Mouse (Mus musculus): ENCODE measurements at regions not wholly inside any gene's neighbourhood (a gene's known extent, or its start where the extent isn't known, plus 50 kb on each side); places are given as distances from the start of the nearest gene placed in this dataset.

DNA sequence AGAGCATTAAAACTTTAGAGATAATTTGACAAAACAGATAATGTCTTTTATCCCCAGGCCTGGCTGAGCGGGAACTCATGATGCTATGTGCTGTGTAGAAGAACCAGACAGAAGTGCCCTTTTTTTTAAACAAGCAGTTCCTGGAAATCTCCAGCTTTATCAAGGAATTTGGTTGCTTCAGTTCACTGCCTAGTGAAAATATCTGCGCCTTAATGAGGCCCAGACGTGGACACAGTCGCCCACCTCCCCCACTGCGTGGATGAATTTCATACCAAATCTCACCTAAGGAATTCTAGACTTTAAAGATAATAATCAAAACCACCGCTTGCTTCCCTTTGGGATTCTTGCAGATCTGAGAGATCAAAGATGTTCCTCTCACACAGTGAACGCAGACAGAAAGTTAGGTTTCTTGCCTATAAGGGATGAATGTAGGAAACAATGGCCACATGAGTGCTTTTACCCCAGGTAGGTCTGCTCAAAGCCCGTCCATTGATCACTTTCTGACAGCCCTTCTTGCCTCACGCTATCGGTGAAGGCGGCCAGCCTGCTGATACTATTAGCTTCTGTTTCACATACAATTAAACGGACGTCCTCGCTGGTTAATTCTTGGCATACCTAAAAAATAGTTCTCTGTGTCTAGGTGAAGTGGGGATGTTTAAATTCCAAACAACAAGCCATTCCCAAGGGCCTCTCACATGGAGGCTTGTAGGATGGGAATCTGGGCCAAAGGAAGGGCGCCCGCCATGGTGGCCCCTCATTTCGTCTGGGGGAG lies 159.6 kb downstream of the 1500009L16Rik start:
- Histone ChIP-seq H3K9me3 (ENCODE audit: control insufficient read depth, low read length) (no peaks in the 10 kb centered on the region), H3K27ac (ENCODE audit: low read depth, low read length) (no peak overlapping the region), H3K36me3 (ENCODE audit: control insufficient read depth, insufficient read depth, low read length) (no peaks in the 10 kb centered on the region), H3K9ac (ENCODE audit: low read depth, low read length) (no peak overlapping the region), H3K4me2 (replicated peaks; ENCODE audit: low read depth, low read length) (no peak overlapping the region), H3K4me1 (replicated peaks; ENCODE audit: control insufficient read depth, insufficient read depth, low read length) (no peaks in the 10 kb centered on the region), H3K4me3 (ENCODE audit: low read depth, low read length) (no peak overlapping the region), H3K27me3 (ENCODE audit: control insufficient read depth, insufficient read depth, low read length) (no peaks in the 10 kb centered on the region)
- DNase-seq (ENCODE audit: low spot score) (no peak), ATAC-seq (ENCODE audit: low FRiP score) (no peak)
- 66% methylated on average over 17 of the region's 17 CpGs for WGBS

DNA sequence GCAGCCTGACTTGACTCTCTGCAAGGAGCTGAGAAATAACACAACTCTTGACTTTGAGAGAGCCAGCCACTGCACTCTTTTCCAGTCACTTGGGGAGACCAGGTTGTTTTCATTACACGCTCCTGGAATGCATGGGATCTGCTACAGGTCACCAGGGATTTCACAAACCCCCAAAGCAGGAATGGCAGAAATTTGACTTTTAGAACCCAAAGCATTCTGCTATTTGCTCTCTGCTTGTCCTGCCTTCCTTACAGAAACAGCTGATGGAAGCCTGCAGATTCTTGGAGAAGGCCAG lies 160.2 kb downstream of the 1500009L16Rik start:
- ATAC-seq (ENCODE audit: low FRiP score) (no peak), DNase-seq (ENCODE audit: low spot score) (no peak)
- no peaks in the 10 kb centered on the region for H3K4me1 ChIP-seq (replicated peaks; ENCODE audit: control insufficient read depth, insufficient read depth, low read length)
- no peak overlapping the region for H3K4me2 ChIP-seq (replicated peaks; ENCODE audit: low read depth, low read length)
- no peak overlapping the region for H3K27ac ChIP-seq (ENCODE audit: low read depth, low read length)
- no peak overlapping the region for H3K4me3 ChIP-seq (ENCODE audit: low read depth, low read length)
- H3K9ac ChIP-seq (ENCODE audit: low read depth, low read length) = no peak overlapping the region
- no peaks in the 10 kb centered on the region for H3K36me3 ChIP-seq (ENCODE audit: control insufficient read depth, insufficient read depth, low read length)
- WGBS = 75% methylated on average over 1 of the region's 1 CpGs
- H3K9me3 ChIP-seq (ENCODE audit: control insufficient read depth, low read length) = no peaks in the 10 kb centered on the region
- H3K27me3 ChIP-seq (ENCODE audit: control insufficient read depth, insufficient read depth, low read length) = no peaks in the 10 kb centered on the region

DNA sequence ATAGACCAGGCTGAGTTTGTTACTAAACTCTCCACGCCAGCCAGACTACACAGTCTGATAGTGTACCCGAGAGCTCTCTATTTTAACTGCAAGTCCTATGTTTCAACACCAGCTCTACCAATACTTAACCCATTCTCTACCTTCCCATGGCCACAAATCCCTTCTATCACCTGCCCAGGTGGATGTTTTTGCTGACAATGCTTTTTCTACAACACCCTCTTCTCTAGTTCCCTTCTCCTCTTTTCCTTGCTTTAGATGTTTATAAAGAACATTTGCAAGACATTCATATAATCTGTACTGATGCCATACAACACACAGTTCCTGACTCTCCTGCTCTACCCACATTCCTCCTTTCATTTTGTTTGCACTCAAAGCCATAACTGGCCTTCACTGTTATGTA lies 161.9 kb downstream of the 1500009L16Rik start:
- Histone ChIP-seq H3K4me1 (replicated peaks; ENCODE audit: control insufficient read depth, insufficient read depth, low read length) (no peaks in the 10 kb centered on the region), H3K9ac (ENCODE audit: low read depth, low read length) (no peak overlapping the region), H3K4me3 (ENCODE audit: low read depth, low read length) (no peak overlapping the region), H3K9me3 (ENCODE audit: control insufficient read depth, low read length) (no peaks in the 10 kb centered on the region), H3K4me2 (replicated peaks; ENCODE audit: low read depth, low read length) (no peak overlapping the region), H3K27ac (ENCODE audit: low read depth, low read length) (no peak overlapping the region), H3K36me3 (ENCODE audit: control insufficient read depth, insufficient read depth, low read length) (no peaks in the 10 kb centered on the region), H3K27me3 (ENCODE audit: control insufficient read depth, insufficient read depth, low read length) (no peaks in the 10 kb centered on the region)
- DNase-seq (ENCODE audit: low spot score) = no peak
- ATAC-seq (ENCODE audit: low FRiP score) = no peak
- 89% methylated on average over 2 of the region's 2 CpGs for WGBS

DNA sequence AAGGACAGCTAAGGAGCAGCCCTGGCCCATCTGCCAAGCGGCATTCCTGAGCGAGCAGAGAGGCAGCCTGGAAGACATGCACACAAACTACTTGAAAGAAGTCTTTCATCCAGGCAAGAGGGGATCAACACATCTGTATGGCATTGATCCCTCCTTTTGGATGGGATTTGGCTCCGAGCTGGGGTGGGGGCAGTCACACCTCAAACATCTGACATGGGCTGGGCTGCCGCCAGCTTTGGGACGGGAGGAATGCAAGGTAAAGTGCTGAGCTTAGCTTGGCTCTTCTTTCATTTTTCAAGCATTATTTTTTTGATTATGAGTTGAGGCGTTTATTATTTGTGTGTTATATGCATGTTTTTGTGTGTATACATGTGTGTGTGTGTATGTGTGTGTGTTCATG lies 165.9 kb downstream of the 1500009L16Rik start:
- Histone ChIP-seq H3K4me3 (ENCODE audit: low read depth, low read length) (no peak overlapping the region), H3K27ac (ENCODE audit: low read depth, low read length) (no peak overlapping the region), H3K27me3 (ENCODE audit: control insufficient read depth, insufficient read depth, low read length) (no peaks in the 10 kb centered on the region), H3K36me3 (ENCODE audit: control insufficient read depth, insufficient read depth, low read length) (no peaks in the 10 kb centered on the region), H3K4me2 (replicated peaks; ENCODE audit: low read depth, low read length) (no peak overlapping the region), H3K4me1 (replicated peaks; ENCODE audit: control insufficient read depth, insufficient read depth, low read length) (no peaks in the 10 kb centered on the region), H3K9ac (ENCODE audit: low read depth, low read length) (no peak overlapping the region), H3K9me3 (ENCODE audit: control insufficient read depth, low read length) (no peaks in the 10 kb centered on the region)
- WGBS = 81% methylated on average over 6 of the region's 6 CpGs
- ATAC-seq (ENCODE audit: low FRiP score) = no peak
- no peak for DNase-seq (ENCODE audit: low spot score)

DNA sequence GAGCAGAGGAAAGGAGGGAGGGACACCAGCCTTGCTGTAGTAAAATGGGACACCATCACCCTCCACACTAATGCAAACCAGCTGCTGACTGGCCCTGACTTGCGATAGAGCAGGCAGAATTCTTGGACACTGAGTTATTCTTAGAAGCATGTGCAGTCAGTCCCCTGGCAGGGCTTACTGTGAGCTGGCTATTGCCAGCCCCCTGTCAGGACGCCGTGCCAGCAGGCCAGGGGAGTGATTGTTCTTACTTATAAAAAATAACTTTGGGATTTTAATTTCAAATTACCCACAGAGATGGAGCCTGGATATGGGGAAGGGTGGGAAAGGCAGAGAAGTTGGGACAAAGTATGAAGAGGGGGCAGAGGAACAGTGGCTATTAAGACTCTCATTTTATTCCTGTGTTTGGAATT lies 173.1 kb downstream of the 1500009L16Rik start:
- 62% methylated on average over 3 of the region's 3 CpGs for WGBS
- Histone ChIP-seq H3K4me3 (ENCODE audit: low read depth, low read length) (no peak overlapping the region), H3K27me3 (ENCODE audit: control insufficient read depth, insufficient read depth, low read length) (no peaks in the 10 kb centered on the region), H3K9ac (ENCODE audit: low read depth, low read length) (no peak overlapping the region), H3K4me1 (replicated peaks; ENCODE audit: control insufficient read depth, insufficient read depth, low read length) (no peaks in the 10 kb centered on the region), H3K4me2 (replicated peaks; ENCODE audit: low read depth, low read length) (no peak overlapping the region), H3K9me3 (ENCODE audit: control insufficient read depth, low read length) (no peaks in the 10 kb centered on the region), H3K27ac (ENCODE audit: low read depth, low read length) (no peak overlapping the region), H3K36me3 (ENCODE audit: control insufficient read depth, insufficient read depth, low read length) (no peaks in the 10 kb centered on the region)
- DNase-seq (ENCODE audit: low spot score) (peak; percentile 28), ATAC-seq (ENCODE audit: low FRiP score) (no peak)

DNA sequence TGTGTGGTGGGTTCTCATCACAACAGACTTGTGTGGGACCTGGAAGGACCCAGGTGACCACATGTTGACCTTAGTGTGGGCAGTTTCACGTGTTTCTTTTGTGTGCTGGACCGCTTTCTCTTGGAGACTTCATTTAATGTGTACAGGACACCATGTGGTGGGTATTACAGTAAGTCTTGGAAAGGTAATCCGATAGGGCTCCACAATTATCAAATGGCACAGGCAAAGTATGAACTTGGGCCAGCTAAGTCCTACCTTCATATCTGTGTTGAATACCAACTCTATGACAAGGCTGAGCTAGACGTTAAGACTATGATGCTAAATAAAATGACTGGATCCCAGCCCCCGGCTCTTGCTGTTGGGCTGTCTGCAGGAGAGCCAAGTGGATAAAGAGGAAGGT lies 173.5 kb downstream of the 1500009L16Rik start:
- ATAC-seq (ENCODE audit: low FRiP score) (no peak), DNase-seq (ENCODE audit: low spot score) (no peak)
- Histone ChIP-seq H3K36me3 (ENCODE audit: control insufficient read depth, insufficient read depth, low read length) (no peaks in the 10 kb centered on the region), H3K4me2 (replicated peaks; ENCODE audit: low read depth, low read length) (no peak overlapping the region), H3K9ac (ENCODE audit: low read depth, low read length) (no peak overlapping the region), H3K9me3 (ENCODE audit: control insufficient read depth, low read length) (no peaks in the 10 kb centered on the region), H3K27me3 (ENCODE audit: control insufficient read depth, insufficient read depth, low read length) (no peaks in the 10 kb centered on the region), H3K27ac (ENCODE audit: low read depth, low read length) (no peak overlapping the region), H3K4me1 (replicated peaks; ENCODE audit: control insufficient read depth, insufficient read depth, low read length) (no peaks in the 10 kb centered on the region), H3K4me3 (ENCODE audit: low read depth, low read length) (no peak overlapping the region)
- 86% methylated on average over 5 of the region's 5 CpGs for WGBS

DNA sequence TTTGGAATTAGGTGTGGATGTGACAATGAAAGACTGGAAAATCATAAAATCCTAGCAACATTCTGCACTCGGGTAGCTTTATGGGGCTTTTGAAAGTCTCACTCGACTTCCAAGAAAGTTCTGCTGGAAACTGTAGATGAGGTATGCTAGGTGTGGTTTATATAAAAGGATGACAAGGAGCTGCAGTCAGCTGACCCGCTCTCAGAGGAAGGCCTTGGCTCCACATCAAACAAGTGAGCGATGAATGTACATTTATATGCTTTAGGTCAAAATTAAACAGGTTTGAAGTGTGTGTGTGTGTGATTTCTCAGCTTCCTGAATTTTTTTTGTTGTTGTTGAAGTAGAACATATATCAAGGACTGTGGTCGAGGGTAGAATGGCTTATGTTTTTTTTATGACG lies 174.9 kb downstream of the 1500009L16Rik start:
- no peak overlapping the region for H3K9ac ChIP-seq (ENCODE audit: low read depth, low read length)
- ATAC-seq (ENCODE audit: low FRiP score) = no peak
- no peak overlapping the region for H3K4me3 ChIP-seq (ENCODE audit: low read depth, low read length)
- WGBS = 90% methylated on average over 6 of the region's 6 CpGs
- no peak for DNase-seq (ENCODE audit: low spot score)
- H3K27me3 ChIP-seq (ENCODE audit: control insufficient read depth, insufficient read depth, low read length) = no peaks in the 10 kb centered on the region
- H3K36me3 ChIP-seq (ENCODE audit: control insufficient read depth, insufficient read depth, low read length) = no peaks in the 10 kb centered on the region
- no peak overlapping the region for H3K4me2 ChIP-seq (replicated peaks; ENCODE audit: low read depth, low read length)
- H3K27ac ChIP-seq (ENCODE audit: low read depth, low read length) = no peak overlapping the region
- no peaks in the 10 kb centered on the region for H3K4me1 ChIP-seq (replicated peaks; ENCODE audit: control insufficient read depth, insufficient read depth, low read length)
- no peaks in the 10 kb centered on the region for H3K9me3 ChIP-seq (ENCODE audit: control insufficient read depth, low read length)

DNA sequence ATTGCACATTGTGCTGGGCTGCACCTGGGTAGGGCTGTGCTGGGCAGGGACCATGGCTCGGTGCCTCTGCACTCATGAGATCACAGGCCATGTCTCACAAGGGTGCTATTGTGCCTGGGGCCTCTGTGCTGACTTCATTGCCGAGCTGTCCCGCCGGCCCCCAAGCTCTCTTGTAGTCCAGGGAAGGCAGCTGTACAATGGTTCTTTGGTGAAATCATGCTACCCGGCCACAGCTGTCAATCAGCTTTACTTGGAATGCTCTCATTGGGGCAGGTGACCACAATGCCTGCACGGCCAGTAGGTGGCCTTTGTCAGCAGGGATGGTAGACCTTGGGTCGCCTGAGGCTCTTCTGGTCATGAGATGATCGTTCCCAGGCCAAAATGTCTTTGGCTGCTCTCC lies 184.1 kb downstream of the 1500009L16Rik start:
- WGBS = 58% methylated on average over 8 of the region's 8 CpGs
- Histone ChIP-seq H3K36me3 (ENCODE audit: control insufficient read depth, insufficient read depth, low read length) (no peaks in the 10 kb centered on the region), H3K4me2 (replicated peaks; ENCODE audit: low read depth, low read length) (no peak overlapping the region), H3K4me3 (ENCODE audit: low read depth, low read length) (no peak overlapping the region), H3K27me3 (ENCODE audit: control insufficient read depth, insufficient read depth, low read length) (no peaks in the 10 kb centered on the region), H3K4me1 (replicated peaks; ENCODE audit: control insufficient read depth, insufficient read depth, low read length) (no peaks in the 10 kb centered on the region), H3K9ac (ENCODE audit: low read depth, low read length) (no peak overlapping the region), H3K27ac (ENCODE audit: low read depth, low read length) (no peak overlapping the region), H3K9me3 (ENCODE audit: control insufficient read depth, low read length) (no peaks in the 10 kb centered on the region)
- ATAC-seq (ENCODE audit: low FRiP score) (peak; percentile 51; the same call in 1 of the 2 replicates), DNase-seq (ENCODE audit: low spot score) (peak; percentile 24)

DNA sequence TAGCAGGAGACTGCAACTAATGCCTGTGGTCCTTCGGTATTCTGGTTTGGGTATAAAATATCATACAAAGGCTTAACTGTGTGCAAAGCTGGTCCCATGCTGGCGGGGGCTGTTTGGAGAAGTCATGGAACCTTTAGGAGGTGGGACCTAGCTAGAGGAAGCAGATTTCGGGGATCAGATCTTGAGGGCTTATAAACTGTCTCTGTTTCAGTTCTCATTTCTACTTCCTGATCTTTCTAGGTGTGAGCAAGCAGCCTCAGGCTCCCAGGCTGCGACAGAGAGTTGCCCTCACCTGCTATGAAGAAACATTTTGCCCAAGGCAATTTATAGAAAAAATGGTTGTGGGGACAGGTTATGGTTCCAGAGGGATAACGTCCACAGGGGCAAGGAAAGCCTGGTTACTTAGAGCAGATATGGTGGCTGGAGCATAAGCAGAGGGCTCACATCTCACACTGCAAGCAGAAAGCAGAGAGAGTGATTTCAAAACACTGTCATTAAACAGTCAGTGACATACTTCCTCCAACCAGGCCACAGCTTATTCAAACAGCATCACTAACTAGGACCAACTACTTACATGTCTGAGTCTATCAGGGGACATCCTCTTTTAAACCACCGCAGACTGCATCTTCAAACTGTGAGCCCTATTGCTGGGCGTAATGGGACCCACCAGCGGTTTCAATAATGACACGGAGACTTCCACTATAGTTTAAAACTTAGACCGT lies 188.1 kb downstream of the 1500009L16Rik start:
- Histone ChIP-seq H3K4me1 (replicated peaks; ENCODE audit: control insufficient read depth, insufficient read depth, low read length) (peaks cover 5% of the 10 kb centered on the region), H3K4me2 (replicated peaks; ENCODE audit: low read depth, low read length) (no peak overlapping the region), H3K9me3 (ENCODE audit: control insufficient read depth, low read length) (no peaks in the 10 kb centered on the region), H3K4me3 (ENCODE audit: low read depth, low read length) (no peak overlapping the region), H3K27me3 (ENCODE audit: control insufficient read depth, insufficient read depth, low read length) (no peaks in the 10 kb centered on the region), H3K36me3 (ENCODE audit: control insufficient read depth, insufficient read depth, low read length) (no peaks in the 10 kb centered on the region), H3K27ac (ENCODE audit: low read depth, low read length) (no peak overlapping the region), H3K9ac (ENCODE audit: low read depth, low read length) (no peak overlapping the region)
- ATAC-seq (ENCODE audit: low FRiP score) (no peak), DNase-seq (ENCODE audit: low spot score) (no peak)
- 91% methylated on average over 10 of the region's 10 CpGs for WGBS

Data from hindbrain, embryonic 11.5 days (tissue).